Mouse (Mus musculus) ovary, adult 18-20 months (tissue): ENCODE data around the gene Fhl4.
A peak's percentile ranks its signal among the peaks of the same experiment; 100 is the strongest.

ENCODE experiments used
- DNase-seq: peaks from one replicate; pipeline ENCODE4 v3.0.0; 2022; ENCODE audit warnings: low spot score, mixed read lengths

Fhl4 gene

DNA sequence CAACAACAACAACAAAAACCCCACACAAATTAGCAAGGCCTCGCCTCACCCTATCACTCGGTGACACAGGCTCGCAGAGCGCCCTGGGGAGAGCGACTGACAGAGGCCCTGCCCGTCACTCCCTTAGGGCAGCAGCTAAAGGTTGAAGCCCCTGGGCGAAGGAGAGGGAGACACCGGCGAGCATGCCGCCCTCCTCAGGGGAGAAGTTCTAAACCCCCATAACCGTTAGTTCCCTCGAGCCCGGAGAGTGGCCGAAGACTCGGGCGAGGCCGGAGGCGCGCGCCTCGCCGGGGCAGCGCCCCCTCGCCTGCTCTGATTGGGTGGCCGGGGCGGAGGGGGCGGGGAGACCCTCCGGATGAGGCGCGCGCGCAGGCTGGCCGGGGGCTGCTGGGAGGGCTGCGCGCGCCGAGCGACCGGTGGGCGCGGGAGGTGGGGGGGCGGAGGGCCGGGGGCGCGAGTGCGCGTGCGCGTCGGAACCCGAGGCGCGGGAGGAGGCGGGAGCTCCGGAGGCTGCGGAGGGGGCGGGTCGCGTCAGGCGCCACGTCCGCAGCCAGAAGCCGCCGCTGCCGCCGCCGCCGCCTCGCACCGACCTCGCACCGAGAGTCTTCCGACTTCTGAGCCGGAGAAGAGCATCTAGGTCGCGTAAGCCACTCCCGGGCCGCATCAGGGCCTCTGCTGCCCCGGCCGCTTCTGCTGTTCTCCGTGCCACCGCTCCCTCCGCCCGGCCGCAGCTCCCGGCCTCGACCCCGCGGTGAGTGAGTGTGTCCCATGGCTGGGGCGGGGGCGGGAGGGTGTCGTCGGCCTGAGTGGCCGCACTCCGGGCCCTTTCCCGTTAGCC, at the start of gene Fhl4, which contains the start of gene Tmem263:
Gene Fhl4 (minus strand): TSS at position 249 of the 838 bp plus-strand sequence.
Gene Tmem263 (plus strand): TSS at position 381 of the 838 bp plus-strand sequence.
- peak; percentile 77 for DNase-seq

DNA sequence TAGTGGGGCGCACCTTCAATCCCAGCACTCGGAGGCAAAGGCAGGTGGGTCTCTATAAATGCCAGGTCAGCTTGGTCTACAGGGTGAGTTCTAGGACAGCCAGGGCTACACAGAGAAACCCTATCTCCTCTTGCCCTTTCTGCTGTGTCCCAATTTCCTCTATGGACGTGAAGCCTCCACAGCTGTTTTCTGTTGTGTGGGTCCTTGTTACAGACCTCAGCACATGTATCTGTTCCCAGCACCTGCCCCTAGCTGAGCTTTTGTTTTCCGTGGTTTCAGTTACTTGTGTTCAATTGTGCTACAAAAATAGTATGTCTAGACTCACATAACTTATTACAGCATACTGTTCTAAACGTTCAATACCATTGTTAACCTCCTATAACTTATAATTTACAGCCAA, 46.9 kb upstream of the Fhl4 start:
- DNase-seq = no peak

DNA sequence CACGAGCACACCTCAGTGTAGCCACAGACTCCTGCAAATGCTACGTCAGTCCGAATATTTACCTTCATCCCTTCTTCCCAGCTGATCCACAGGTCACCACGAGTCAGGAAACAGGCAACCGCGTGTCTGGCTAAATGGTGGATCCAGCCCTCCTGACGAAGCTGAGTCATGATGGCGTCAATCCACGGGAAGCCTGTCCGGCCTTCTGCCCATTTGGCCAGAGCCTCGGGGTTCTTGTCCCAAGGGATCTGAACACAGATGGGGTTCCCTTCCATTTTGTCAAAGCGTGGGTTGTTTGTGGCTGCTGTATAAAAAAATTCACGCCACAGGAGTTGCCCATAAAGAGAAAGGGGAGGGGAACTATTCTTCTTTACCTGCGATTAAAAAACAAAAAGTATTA, 44.0 kb upstream of the Fhl4 start:
- DNase-seq = no peak

DNA sequence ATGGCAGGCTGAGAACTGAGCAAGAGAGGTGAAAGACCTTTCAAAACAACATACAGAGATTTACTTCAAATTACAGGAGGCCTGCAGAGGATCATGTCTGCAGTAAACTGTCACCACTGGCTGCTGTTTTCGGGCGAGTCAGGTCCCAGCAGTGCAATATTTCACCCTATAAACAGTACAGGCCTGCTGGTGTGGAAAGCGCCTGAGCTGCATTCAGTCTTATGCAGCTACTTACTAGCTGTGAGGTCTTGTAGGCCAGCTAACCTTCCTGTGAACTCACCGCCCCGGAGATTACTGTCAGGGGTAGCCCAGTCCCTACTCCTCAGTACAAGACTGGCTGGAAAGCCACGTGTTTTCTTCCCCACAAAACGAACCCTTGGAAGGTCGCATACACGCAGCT, 39.2 kb upstream of the Fhl4 start:
- no peak for DNase-seq

DNA sequence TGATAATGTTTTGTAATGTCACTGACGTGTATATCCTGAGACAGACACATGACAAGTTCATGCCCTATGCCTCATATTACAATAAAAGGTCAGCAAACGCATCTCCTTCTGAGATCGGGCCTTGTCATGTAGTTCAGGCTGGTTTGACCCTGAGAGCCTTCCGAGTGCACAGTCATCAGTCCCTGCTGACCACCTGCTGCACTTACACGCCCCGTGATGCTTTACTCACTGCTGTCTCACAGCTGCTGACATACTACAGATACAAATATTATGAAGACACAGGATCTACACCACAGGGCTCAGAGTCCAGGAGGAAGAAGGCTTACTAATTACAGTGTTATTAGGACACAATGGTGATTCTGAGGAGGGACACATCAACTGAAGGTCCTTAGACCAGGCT, 34.3 kb upstream of the Fhl4 start:
- no peak for DNase-seq

DNA sequence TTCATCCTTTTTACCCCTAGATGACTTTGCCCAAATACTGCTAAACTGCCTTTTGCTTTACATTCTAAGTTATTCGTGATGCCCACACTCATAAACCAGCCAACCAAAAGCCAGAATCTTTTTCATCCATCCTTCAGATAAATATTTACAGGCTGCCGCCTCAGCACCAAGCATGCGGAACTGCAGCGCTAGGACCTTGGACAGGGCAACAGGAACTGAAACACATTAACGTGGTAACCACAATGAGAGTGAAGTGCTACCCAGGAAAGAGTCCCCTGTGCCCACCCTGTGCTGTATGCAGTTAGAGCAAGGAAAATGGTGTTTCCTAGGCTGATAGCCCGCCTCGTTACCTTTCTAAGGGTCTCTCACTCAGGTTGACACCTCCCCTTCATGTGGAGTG, 26.2 kb upstream of the Fhl4 start:
- no peak for DNase-seq

DNA sequence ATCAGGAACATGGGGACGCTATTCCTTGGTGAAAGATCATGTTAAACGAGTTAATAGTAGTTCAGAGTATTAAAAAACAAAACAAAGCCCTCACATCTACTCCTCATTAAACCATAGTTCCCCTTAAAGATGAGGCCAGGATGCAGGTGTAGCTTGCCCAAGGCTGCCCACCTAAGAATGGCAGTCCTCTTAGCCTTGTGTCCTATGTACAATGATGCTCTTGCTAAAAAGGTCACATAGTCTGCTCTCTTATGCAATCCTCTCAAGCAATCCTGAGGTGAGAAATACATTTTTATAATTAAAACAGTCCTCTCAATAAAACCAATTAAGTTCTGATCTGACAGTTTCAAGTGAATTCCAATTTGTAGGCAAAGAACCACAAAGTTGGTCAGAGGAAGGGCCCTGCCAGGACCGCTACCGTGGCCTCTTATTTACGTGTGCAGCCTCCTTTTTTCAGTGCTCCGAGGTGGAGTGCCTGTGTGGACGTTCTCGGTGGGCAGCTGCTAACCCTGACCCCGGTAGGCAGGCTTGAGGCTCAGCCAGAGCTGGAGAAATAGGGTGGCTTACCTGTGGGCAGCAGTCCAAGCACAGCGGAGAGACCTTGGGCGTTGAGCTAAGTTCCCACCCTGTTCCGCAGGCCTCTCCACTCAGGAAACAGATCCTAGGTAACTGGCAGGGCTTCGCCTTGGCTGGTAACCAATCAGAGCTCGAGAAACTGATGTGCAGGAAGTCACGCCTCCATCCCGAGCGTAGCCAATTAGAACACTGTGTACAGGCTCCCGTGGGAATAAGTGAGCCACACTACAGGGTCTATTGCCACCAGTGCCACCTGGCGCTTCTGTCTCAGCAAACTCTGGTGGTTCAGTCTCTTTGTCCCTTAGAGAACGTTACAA, 25.3 kb upstream of the Fhl4 start, which contains the start of gene Mterf2:
Gene Mterf2 (minus strand): TSS at position 633 of the 893 bp plus-strand sequence.
- peak; percentile 92 for DNase-seq

DNA sequence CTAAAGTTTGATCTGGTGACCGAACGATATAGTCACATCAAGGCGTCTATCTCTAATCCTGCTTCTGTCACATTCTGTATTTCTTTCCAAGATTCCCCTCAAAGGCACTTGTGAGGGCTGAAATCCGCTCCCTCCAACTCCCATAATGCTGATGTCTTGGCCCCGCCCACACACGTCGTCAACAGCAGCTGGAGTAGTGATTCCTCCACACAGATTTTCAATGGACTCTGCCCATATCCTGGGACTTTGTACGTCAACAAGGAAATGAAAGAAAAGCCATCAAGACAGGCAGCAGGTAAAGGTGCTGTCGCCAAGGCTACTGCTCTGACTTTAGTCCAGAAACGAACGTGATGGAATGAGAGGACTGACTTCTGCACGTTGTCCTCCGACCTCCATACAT, 22.9 kb upstream of the Fhl4 start:
- DNase-seq = no peak

DNA sequence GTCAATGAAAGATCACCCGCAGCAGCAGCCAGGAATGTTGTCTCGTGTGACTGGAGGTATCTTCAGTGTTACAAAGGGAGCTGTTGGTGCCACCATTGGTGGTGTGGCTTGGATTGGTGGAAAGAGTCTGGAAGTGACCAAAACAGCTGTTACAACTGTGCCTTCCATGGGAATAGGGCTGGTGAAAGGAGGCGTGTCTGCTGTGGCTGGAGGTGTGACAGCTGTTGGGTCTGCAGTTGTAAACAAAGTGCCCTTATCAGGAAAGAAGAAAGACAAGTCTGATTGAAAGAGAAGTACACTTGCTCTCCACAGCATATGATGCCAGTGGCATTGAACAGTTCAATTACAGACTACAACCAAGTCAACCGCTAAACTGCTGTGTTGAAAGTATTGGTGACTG, 12.1 kb upstream of the Fhl4 start:
- DNase-seq = no peak

DNA sequence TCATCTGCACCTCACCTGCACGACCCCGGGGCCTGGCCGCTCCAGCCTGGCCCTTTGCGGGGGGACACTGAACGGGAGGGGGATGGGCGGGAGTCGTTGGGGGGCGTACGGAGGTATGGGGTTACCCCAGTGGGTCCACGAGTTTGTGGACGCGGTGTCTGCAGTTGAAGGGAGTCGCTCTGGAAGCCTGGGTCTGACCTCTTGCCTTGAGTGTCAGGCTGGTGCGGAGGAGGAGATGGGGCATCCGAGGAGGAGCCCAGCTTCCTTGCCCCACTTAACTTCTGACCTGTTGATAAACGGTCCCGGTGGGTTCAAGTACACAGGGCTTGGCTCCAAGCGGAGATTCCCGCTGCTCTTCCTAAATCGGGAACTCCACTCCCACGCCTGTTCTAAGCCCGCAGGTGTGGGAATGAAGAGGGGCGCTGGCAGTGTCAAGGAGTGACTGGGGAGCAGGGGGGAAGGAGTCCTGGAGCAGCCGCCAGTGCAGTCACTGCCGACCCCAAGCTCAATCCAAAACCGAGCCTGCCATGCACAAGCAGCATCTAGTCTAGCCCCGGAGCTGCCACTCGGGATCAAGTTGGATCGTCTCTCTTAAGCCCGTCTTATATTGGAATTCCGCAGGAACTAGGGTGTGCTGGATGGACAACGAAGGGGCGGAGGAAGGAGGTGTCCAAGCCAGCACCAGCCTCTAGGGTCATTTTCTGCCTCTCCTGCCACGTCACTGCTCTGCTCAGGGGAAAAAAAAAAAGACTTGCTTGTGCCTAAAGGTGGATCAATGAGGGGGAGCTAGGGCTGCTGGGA, 990 bp upstream of the Fhl4 start:
- peak; percentile 6 for DNase-seq

DNA sequence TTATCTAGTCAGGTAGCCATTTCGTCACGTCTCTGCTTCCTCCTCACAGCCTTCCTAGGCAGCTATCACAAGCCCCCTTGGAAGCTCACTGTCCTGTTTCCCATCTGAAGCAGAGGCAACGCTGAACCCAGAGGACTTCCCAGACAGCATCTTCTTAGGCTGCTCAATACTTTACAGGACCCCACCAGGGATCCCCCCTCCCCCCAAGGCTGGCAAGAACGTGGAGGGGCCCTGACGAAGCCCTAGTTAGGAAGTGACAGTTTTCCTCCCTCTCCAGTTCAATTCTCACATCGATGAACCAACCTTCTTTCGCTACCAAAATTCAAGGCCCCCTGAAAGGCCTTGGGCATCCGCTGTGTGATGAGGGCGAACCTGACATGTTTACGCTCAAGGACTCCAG, 454 bp downstream of the Fhl4 start:
- DNase-seq = no peak

DNA sequence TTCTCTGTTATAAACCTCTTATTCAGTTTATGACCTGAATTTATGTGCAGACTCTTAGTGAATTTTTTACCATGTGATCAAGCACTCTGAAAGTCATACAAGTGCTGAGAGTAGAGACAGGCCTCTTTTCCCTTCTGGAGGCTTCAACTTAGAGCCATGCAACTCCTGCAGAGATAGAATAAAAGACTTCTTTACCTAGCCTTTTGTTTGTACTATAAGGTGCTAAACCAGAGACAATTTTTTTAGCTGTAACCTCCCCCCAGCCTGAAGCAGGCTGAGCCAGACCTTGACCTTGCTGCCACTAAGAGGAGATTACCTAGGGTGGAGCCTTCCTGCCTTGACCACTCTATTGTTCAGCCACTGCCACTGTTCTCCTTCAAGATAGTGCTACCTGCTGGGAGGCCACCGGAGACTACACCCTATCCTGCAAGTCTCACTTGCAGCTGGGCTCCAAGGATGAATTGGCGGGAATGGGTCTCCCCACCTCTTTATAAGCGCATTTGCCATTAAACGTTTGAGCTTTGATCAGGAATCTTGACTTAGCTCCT, 30.6 kb downstream of the Fhl4 start:
- DNase-seq = no peak

DNA sequence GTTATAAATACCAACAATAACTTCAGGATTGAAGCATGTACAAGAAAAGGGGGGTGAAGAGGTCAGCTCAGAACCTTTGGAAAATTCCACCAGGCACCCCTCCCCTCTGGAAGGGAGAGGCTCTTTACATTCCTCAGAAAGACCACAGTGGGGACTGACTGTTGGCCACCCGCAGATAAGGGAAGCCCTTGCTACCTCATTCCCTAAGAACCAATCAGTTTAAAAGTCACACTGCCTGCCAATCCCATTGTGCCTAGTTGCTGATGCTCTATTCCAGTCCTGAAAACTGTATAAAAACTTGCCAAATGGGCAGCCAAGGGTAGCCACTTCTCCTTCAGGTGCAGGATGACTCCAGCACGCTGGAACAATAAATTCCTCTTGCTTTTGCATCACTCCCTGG, 47.4 kb downstream of the Fhl4 start:
- no peak for DNase-seq

DNA sequence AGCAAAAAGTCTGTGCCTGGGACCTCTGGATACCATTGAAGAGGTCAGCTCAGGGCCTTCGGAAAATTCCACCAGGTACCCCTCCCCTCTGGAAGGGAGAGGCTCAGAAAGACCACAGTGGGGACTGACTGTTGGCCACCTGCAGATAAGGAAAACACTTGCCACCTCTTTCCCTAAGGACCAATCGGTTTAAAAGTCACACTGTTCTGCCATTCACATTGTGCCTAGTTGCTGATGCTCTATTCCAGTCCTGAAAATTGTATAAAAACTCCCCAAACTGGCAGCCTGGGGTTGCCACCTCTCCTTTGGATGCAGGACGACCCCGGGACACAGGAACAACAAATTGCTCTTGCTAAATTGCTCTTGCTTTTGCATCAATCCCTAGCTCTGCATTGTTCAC, 49.8 kb downstream of the Fhl4 start:
- DNase-seq = no peak

DNA sequence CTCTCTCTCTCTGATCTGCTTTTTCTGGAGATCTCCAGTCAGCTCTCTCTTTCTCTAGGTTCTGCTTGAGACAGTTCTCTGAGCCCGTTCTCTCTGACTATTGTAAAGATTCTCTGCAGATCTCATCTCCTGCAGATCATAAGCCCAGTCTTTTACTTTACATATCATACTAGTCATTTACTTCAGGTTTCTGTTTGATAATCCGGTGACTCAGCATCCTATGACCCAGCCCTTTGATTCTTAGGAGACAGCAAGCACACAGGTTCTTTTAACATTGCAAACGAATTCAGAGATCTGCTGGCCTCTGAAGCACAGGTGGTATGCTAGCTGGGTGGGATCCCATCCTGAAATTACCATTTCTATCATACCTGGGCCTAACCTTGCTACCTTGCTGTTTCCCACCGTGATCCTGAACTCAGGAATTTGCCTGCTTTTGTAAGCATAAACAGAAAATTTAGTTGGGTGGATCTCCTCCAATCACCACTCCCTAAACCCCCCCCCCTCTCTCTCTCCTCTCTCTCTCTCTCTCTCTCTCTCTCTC, 51.6 kb downstream of the Fhl4 start:
- DNase-seq = no peak

DNA sequence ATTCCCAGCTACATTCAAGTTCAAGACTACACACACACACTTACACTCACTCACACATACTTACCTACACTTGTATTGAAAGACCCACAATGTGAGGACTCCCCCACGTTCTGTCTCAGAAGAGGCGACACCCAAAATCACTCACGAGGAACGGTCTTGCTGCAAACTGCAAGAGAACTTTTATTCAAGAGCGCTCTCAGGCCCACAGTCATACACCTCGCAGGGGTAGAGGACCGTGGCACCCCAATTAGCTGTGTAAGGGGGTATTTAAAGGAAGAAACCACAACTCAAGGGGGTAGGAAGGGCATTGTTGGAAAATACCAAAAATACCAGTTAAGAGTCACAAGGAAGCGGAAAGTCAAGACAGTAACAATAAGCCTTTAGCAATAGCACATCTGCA, 54.3 kb downstream of the Fhl4 start:
- DNase-seq = no peak

DNA sequence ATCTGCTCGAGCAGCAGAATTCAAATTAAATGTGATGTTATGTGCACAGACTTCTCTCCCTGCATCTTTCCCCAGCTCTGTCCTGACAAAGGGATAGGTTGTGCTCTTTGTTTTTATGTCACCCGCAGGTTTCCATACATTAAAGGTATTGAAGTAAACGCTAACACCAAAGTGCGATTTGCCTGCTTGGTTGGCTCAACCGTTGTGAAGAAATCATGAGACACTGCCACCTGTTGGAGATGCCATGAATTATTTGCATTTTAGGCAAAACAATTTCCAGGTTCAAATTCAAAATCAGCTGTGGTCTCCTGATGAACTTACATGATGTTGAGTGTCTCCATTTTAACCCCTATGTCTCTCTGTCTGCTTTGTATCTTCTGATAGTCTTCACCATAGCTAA, 55.7 kb downstream of the Fhl4 start:
- no peak for DNase-seq
